Mouse (Mus musculus): ENCODE results near the gene Triobp. TPM values are rescaled to one million over a fixed set of nuclear protein-coding genes. Genes with fewer than 3 reads are reported as not detected.

Triobp gene
- polyA plus RNA-seq, 1 experiment from 2014 or later, result 54.4 TPM

GRCm38 (mm10) chr15:78990970-78991525 lies 43.5 kb downstream of the Triobp start:
- Histone ChIP-seq H3K9ac (no peak overlapping the region), H3K9me3 (no peaks in the 10 kb centered on the region), H3K4me3 (replicated peaks) (no peak overlapping the region), H3K4me1 (peaks cover 16% of the 10 kb centered on the region), H3K27ac (no peak overlapping the region), H3K4me2 (no peak overlapping the region), H3K36me3 (peaks cover 58% of the 10 kb centered on the region), H3K27me3 (replicated peaks) (no peaks in the 10 kb centered on the region)
- ATAC-seq (ENCODE audit: insufficient read depth, low FRiP score, low read depth), result no peak
- 92% methylated on average over 25 of the region's 25 CpGs for WGBS

DNA sequence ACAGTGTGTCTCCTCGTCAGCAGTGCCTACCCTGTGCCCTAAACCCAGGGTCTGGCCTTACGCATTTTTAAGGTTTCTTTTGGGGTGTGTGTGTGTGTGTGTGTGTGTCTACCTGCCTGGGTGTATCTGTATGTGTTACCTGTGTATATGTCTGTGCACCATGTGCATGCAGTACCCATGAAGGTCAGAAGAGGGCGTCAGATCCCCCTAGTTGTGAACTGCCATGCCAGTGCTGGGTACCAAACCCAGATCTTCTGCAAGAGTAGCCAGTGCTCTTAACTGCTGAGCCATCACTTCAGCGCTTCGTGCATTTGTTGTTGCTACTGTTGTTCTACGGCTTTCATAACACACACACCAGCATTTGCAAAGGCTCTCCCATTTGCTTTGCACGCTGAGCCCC lies 44.7 kb downstream of the Triobp start:
- ATAC-seq (ENCODE audit: insufficient read depth, low FRiP score, low read depth), result no peak
- Histone ChIP-seq H3K4me1 (peaks cover 5% of the 10 kb centered on the region), H3K4me2 (no peak overlapping the region), H3K27ac (no peak overlapping the region), H3K9ac (no peak overlapping the region), H3K4me3 (replicated peaks) (no peak overlapping the region), H3K9me3 (no peaks in the 10 kb centered on the region), H3K36me3 (peaks cover 58% of the 10 kb centered on the region), H3K27me3 (replicated peaks) (no peaks in the 10 kb centered on the region)
- WGBS, result 89% methylated on average over 7 of the region's 7 CpGs

GRCm38 (mm10) chr15:78992925-78993324 lies 45.4 kb downstream of the Triobp start:
- Histone ChIP-seq H3K27ac (no peak overlapping the region), H3K4me3 (replicated peaks) (no peak overlapping the region), H3K9me3 (no peaks in the 10 kb centered on the region), H3K9ac (no peak overlapping the region), H3K27me3 (replicated peaks) (no peaks in the 10 kb centered on the region), H3K36me3 (peaks cover 58% of the 10 kb centered on the region), H3K4me1 (no peaks in the 10 kb centered on the region), H3K4me2 (no peak overlapping the region)
- WGBS, result 96% methylated on average over 24 of the region's 24 CpGs
- ATAC-seq (ENCODE audit: insufficient read depth, low FRiP score, low read depth), result no peak

- ATAC-seq (ENCODE audit: insufficient read depth, low FRiP score, low read depth), result no peak
- H3K36me3 ChIP-seq, result peaks cover 52% of the 10 kb centered on the region
- no peak overlapping the region for H3K9ac ChIP-seq
- H3K27me3 ChIP-seq (replicated peaks), result no peaks in the 10 kb centered on the region
- H3K9me3 ChIP-seq, result no peaks in the 10 kb centered on the region
- WGBS, result 92% methylated on average over 4 of the region's 4 CpGs
- no peaks in the 10 kb centered on the region for H3K4me1 ChIP-seq
- no peak overlapping the region for H3K27ac ChIP-seq
- H3K4me3 ChIP-seq (replicated peaks), result no peak overlapping the region
- H3K4me2 ChIP-seq, result no peak overlapping the region
Observed at GRCm38 (mm10) chr15:78995916-78996315, 48.4 kb downstream of the Triobp start.

- Histone ChIP-seq H3K4me3 (replicated peaks) (no peak overlapping the region), H3K4me1 (no peaks in the 10 kb centered on the region; the same call in 1 of the 2 replicates), H3K9ac (no peak overlapping the region), H3K36me3 (peaks cover 50% of the 10 kb centered on the region), H3K4me2 (no peak overlapping the region), H3K9me3 (no peaks in the 10 kb centered on the region), H3K27ac (no peak overlapping the region), H3K27me3 (replicated peaks) (no peaks in the 10 kb centered on the region)
- no peak for ATAC-seq (ENCODE audit: insufficient read depth, low FRiP score, low read depth)
- WGBS, result 83% methylated on average over 3 of the region's 3 CpGs
Observed at GRCm38 (mm10) chr15:78996663-78997062, 49.1 kb downstream of the Triobp start.

GRCm38 (mm10) chr15:78998348-78998747 lies 50.8 kb downstream of the Triobp start:
- Histone ChIP-seq H3K9ac (no peak overlapping the region), H3K4me1 (no peaks in the 10 kb centered on the region; the same call in 1 of the 2 replicates), H3K4me3 (replicated peaks) (no peak overlapping the region), H3K4me2 (no peak overlapping the region), H3K27ac (no peak overlapping the region), H3K36me3 (peaks cover 48% of the 10 kb centered on the region), H3K9me3 (no peaks in the 10 kb centered on the region), H3K27me3 (replicated peaks) (no peaks in the 10 kb centered on the region)
- ATAC-seq (ENCODE audit: insufficient read depth, low FRiP score, low read depth), result no peak
- 71% methylated on average over 8 of the region's 8 CpGs for WGBS

- no peaks in the 10 kb centered on the region; the same call in 1 of the 2 replicates for H3K4me1 ChIP-seq
- no peak overlapping the region for H3K27ac ChIP-seq
- H3K9ac ChIP-seq, result no peak overlapping the region
- peaks cover 39% of the 10 kb centered on the region for H3K36me3 ChIP-seq
- no peak for ATAC-seq (ENCODE audit: insufficient read depth, low FRiP score, low read depth)
- 85% methylated on average over 11 of the region's 11 CpGs for WGBS
- no peak overlapping the region for H3K4me3 ChIP-seq (replicated peaks)
- H3K27me3 ChIP-seq (replicated peaks), result no peaks in the 10 kb centered on the region
- no peak overlapping the region for H3K4me2 ChIP-seq
- H3K9me3 ChIP-seq, result no peaks in the 10 kb centered on the region
Observed at GRCm38 (mm10) chr15:78999586-78999985, 52.1 kb downstream of the Triobp start.

- H3K9me3 ChIP-seq, result no peaks in the 10 kb centered on the region
- H3K36me3 ChIP-seq, result peaks cover 45% of the 10 kb centered on the region
- H3K4me3 ChIP-seq (replicated peaks), result no peak overlapping the region
- no peak for ATAC-seq (ENCODE audit: insufficient read depth, low FRiP score, low read depth)
- no peak overlapping the region for H3K27ac ChIP-seq
- no peak overlapping the region for H3K4me2 ChIP-seq
- H3K27me3 ChIP-seq (replicated peaks), result no peaks in the 10 kb centered on the region
- no peaks in the 10 kb centered on the region; the same call in 1 of the 2 replicates for H3K4me1 ChIP-seq
- 70% methylated on average over 7 of the region's 7 CpGs for WGBS
- H3K9ac ChIP-seq, result no peak overlapping the region
Observed at GRCm38 (mm10) chr15:79000357-79000791, 52.9 kb downstream of the Triobp start.

GRCm38 (mm10) chr15:79001559-79001958 lies 54.0 kb downstream of the Triobp start:
- H3K4me3 ChIP-seq (replicated peaks), result no peak overlapping the region
- ATAC-seq (ENCODE audit: insufficient read depth, low FRiP score, low read depth), result no peak
- H3K9me3 ChIP-seq, result no peaks in the 10 kb centered on the region
- H3K27ac ChIP-seq, result no peak overlapping the region
- no peak overlapping the region for H3K9ac ChIP-seq
- peaks cover 51% of the 10 kb centered on the region for H3K36me3 ChIP-seq
- WGBS, result 89% methylated on average over 5 of the region's 5 CpGs
- no peaks in the 10 kb centered on the region for H3K27me3 ChIP-seq (replicated peaks)
- H3K4me2 ChIP-seq, result no peak overlapping the region
- H3K4me1 ChIP-seq, result no peaks in the 10 kb centered on the region; the same call in 1 of the 2 replicates

DNA sequence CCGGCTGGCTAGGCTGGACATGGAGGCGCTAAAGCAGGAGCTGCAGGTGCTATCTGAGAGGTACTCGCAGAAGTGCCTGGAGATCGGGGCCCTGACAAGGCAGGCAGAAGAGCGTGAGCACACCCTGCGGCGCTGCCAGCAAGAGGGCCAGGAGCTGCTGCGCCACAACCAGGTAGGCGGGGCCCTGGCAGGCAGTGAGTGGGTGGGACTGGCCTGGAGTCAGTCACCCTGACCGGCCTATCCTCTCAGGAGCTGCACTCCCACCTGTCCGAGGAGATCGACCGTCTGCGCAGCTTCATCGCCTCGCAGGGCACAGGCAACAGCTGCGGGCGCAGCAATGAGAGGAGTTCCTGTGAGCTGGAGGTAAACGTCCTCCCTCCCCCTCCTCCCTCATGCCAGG lies 54.5 kb downstream of the Triobp start:
- WGBS, result 42% methylated on average over 19 of the region's 19 CpGs
- Histone ChIP-seq H3K4me2 (no peak overlapping the region), H3K36me3 (peaks cover 52% of the 10 kb centered on the region), H3K9me3 (no peaks in the 10 kb centered on the region), H3K4me1 (no peaks in the 10 kb centered on the region; the same call in 1 of the 2 replicates), H3K9ac (no peak overlapping the region), H3K4me3 (replicated peaks) (no peak overlapping the region), H3K27me3 (replicated peaks) (no peaks in the 10 kb centered on the region), H3K27ac (no peak overlapping the region)
- ATAC-seq (ENCODE audit: insufficient read depth, low FRiP score, low read depth), result peak; percentile 36; the same call in 1 of the 2 replicates

DNA sequence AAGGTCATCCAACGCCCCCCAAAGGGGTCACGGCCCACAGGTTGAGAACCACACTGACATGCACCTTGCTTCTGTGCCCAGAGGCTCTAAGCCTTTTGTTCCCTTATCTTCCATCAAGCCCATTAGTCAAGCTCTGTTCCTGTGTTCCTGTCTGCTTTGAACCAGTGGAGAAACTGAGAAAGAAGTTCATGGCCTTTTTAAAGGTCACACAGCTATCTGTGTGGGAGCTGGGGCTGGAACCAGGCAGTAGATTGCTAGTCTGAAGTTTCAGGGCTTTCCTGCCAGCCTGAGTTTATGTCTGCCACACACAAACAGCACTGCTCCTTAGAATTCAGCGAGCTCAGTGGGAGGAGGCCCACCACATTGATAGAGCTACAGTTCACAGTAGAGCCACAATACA lies 55.6 kb downstream of the Triobp start:
- Histone ChIP-seq H3K36me3 (peaks cover 52% of the 10 kb centered on the region), H3K4me2 (no peak overlapping the region), H3K27ac (no peak overlapping the region), H3K4me1 (no peaks in the 10 kb centered on the region; the same call in 1 of the 2 replicates), H3K9ac (no peak overlapping the region), H3K4me3 (replicated peaks) (no peak overlapping the region), H3K27me3 (replicated peaks) (no peaks in the 10 kb centered on the region), H3K9me3 (no peaks in the 10 kb centered on the region)
- ATAC-seq (ENCODE audit: insufficient read depth, low FRiP score, low read depth), result no peak
- 83% methylated on average over 3 of the region's 3 CpGs for WGBS

DNA sequence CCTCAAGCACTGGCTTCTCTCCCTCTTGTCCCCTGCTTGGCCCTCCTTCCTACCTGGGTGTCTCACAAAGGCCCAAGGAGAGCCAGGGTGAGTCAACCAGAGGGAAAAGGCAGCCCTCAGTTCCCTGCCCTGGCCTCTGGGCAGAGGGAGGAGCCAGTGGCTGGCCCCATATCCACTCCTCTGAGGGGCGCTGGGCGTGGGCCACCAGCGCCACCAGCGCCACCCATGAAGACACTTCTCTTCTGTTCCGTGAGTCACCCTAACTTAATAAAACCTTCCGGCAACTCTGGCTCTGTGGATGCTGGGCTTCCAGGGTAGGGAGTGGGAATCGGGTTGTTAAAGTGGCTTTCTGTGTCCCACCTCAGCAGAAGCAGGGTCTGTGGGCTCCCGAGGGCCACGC lies 58.1 kb downstream of the Triobp start:
- Histone ChIP-seq H3K36me3 (peaks cover 42% of the 10 kb centered on the region), H3K27me3 (replicated peaks) (no peaks in the 10 kb centered on the region), H3K27ac (0 out of 2 replicates have a peak overlapping the region, but pooled peaks have one; percentile 21), H3K4me3 (replicated peaks) (no peak overlapping the region), H3K9me3 (no peaks in the 10 kb centered on the region), H3K4me1 (no peaks in the 10 kb centered on the region; the same call in 1 of the 2 replicates), H3K9ac (no peak overlapping the region), H3K4me2 (no peak overlapping the region)
- ATAC-seq (ENCODE audit: insufficient read depth, low FRiP score, low read depth), result 0 out of 2 replicates have a peak, but pooled peaks have one; percentile 18
- 85% methylated on average over 9 of the region's 9 CpGs for WGBS
